Mouse (Mus musculus) macrophage (primary cell): ENCODE results near the gene Ugt1a6a. TPM values are rescaled to one million over a fixed set of nuclear protein-coding genes. Genes with fewer than 3 reads are reported as not detected.

Experiments
- H3K27ac ChIP-seq: fragments of 350-480 bp; formaldehyde crosslinking; 2 replicates; pipeline ENCODE4 v1.9.0; 2021
- H3K36me3 ChIP-seq: fragments of 350-480 bp; formaldehyde crosslinking; 2 replicates; pipeline ENCODE4 v1.9.0; 2021; ENCODE audit errors: inconsistent target
- H3K4me3 ChIP-seq: fragments of 350-480 bp; formaldehyde crosslinking; 2 replicates; pipeline ENCODE4 v1.9.0; 2021; ENCODE audit errors: inconsistent target
- H3K79me2 ChIP-seq: fragments of 350-480 bp; formaldehyde crosslinking; 2 replicates; pipeline ENCODE4 v1.9.0; 2021; ENCODE audit errors: inconsistent target
- WGBS: methylation state at CpG from one replicate; pipeline ENCODE4 v1.1.7; 2026; ENCODE audit warnings: inconsistent platforms; ENCODE audit not compliant: missing documents; 5-methylcytosine and 5-hydroxymethylcytosine counted together
- polyA plus RNA-seq: library from polyadenylated mRNA; stranded (reverse); fragments of 250-400 nt; gene quantifications from 3 replicates; pipeline ENCODE4 v1.2.4, GENCODE M21; 2018; ENCODE audit warnings: inconsistent platforms

The Ugt1a6a gene
- polyA plus RNA-seq, 1 experiment from 2014 or later: 2.5 TPM

DNA sequence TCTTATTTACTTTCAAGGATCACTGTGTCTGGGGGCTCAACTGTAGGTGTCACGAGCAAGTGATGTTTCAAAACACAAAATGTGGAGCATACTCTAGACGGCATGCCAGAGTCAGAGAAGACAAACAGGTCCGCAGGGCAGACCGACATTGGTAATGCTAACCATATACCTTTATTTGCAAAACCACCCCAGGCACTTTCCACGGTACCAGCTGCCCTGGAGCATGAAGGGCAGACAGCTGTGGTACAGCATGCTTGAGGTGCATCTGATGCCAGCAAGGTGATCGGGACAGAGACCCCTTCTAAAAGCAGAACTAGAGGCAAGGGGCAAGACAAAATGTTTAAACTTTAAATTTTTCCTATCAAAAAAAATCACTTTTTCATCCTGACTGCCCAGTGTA, 128.4 kb downstream of the Ugt1a6a start:
- Histone ChIP-seq H3K36me3 (peaks cover 54% of the 10 kb centered on the region), H3K27ac (no peak overlapping the region), H3K79me2 (no peaks in the 10 kb centered on the region), H3K4me3 (no peak overlapping the region)
- 73% methylated on average over 6 of the region's 6 CpGs for WGBS

DNA sequence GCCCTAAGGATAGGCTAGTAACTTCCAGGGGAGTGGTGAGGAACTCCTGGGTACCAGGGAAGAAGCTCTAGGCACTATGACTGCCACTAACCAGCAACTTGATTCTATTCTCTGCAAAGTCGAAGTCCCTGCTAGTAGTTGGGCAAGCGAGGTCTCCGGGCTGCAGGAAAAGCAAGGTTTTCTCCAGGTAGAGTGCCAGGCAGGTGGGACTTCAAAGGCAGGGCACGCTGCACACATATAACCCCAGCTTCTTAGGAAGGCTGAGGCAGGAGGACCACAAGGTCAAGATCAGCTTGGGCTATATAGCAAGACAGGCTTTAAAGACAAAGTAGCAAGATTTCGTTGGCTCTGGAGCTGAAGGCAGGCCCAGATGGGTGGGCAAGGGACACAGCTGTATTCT, 129.2 kb downstream of the Ugt1a6a start:
- 92% methylated on average over 5 of the region's 5 CpGs for WGBS
- H3K79me2 ChIP-seq: no peaks in the 10 kb centered on the region
- H3K4me3 ChIP-seq: no peak overlapping the region
- peaks cover 62% of the 10 kb centered on the region for H3K36me3 ChIP-seq
- H3K27ac ChIP-seq: no peak overlapping the region

DNA sequence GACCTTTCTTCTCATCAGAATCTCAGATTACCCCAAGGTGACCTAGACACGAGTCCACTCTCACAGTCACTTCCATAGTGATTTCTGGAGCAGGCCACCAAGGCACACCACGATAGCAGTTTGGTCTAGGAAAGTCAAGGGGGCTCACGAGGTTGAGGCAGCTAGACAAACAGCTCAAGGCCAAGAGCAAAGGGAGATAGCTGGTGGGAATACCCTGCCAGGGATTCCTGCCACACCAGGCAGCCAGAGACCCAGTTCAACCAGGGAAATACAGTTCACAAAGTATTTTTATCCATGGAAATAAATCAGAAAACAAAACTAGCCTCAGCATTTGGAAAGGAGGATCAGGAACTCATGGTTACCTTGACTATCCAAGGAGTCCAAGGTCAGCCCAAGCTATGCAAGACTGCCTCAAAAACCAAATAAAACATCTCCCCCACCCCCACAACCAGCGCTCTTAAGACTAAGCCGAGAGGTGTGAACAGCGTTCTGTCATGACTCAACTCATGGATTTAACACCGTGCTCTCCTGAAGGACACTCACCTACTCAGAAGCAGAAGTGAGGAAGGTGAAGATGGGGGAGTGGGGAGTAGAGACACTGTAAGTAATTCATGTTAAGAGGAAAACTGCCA, 129.7 kb downstream of the Ugt1a6a start:
- WGBS: 93% methylated on average over 7 of the region's 7 CpGs
- Histone ChIP-seq H3K27ac (no peak overlapping the region), H3K79me2 (no peaks in the 10 kb centered on the region), H3K36me3 (peaks cover 68% of the 10 kb centered on the region), H3K4me3 (no peak overlapping the region)

DNA sequence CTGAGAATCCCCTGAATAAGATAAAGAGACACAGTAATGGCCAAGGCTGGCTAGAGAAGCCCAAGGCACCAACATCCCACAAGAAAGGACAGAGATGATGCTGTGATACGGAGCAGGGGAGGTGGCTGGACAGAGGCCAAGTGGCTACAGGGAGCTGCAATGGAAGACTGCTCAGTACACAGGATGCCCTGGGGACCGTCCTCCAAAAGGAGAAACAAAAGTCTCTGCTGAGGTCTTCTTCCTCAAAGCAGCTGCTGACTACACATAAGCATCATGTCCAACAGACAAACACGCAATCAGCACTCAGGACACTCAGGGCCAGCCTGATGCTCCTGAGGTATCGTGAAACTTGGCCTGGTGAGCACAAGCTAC, 130.2 kb downstream of the Ugt1a6a start:
- H3K79me2 ChIP-seq: no peaks in the 10 kb centered on the region
- H3K36me3 ChIP-seq: peaks cover 73% of the 10 kb centered on the region
- H3K27ac ChIP-seq: no peak overlapping the region
- H3K4me3 ChIP-seq: no peak overlapping the region
- 75% methylated on average over 4 of the region's 4 CpGs for WGBS

DNA sequence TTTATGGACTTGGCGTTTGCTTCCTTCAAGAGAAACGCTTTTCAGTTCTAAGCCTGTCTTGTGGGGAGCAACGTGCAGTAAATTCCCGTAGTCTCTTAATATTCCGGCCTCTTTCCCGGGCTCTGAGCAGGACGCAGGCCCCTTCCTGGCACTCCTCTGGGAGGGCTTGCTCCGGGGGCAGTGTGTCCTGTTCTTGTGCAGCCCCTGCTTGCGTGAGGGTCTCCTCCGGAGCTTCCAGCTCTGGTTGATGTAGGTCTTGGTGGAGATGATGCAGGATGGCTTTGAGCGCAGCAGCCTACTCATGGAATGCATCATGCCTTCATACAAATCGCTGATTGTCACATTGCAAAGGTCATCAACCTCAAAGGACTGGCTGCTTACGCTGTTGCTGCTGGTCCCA, 131.5 kb downstream of the Ugt1a6a start:
- H3K36me3 ChIP-seq: peaks cover 75% of the 10 kb centered on the region
- H3K79me2 ChIP-seq: no peaks in the 10 kb centered on the region
- H3K27ac ChIP-seq: no peak overlapping the region
- no peak overlapping the region for H3K4me3 ChIP-seq
- WGBS: 86% methylated on average over 13 of the region's 13 CpGs

DNA sequence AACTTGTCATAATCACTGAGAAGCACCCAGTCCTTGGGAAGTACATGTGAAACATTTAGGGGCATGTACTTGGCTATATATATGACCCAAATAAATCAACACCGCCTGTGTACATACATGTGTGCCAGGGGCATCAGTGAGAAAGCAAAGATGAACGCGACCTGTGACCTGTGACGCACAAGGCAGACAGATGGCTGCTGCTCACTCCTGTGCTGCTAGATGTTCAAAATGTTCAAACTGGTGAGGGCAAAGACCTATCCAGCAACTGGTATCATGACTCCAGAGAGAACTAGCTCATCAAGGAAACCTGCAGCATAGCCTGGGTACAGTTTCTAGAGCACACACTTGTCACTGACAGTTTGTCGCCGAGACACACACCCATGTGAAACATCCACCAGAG, 132.9 kb downstream of the Ugt1a6a start:
- Histone ChIP-seq H3K4me3 (no peak overlapping the region), H3K27ac (no peak overlapping the region), H3K36me3 (peaks cover 75% of the 10 kb centered on the region), H3K79me2 (no peaks in the 10 kb centered on the region)
- WGBS: 95% methylated on average over 6 of the region's 6 CpGs

DNA sequence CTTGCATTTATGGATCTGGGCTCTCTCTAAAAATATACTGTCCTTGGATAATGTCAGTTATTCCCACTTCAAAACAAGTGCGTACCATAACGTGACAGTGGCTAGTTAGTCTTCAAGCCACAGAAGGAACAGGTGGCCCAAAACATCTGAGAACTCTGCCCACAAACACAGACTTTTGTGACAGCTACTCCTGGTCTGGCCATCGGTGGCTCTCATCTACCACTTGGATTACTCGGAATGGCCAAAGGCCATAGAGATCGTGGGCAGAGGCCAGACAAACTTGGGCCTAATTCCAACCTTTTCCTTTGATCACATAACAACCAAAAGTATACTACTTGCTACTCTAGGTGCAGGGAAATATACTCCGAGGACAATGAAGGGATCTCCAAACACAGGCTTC, 133.5 kb downstream of the Ugt1a6a start:
- H3K79me2 ChIP-seq: no peaks in the 10 kb centered on the region
- 85% methylated on average over 6 of the region's 6 CpGs for WGBS
- H3K4me3 ChIP-seq: no peak overlapping the region
- peaks cover 75% of the 10 kb centered on the region for H3K36me3 ChIP-seq
- no peak overlapping the region for H3K27ac ChIP-seq

Other genes with a start within 250 kb of the Ugt1a6a start
- 8.1 to 11.4 TPM (median 11.0 TPM) in 3 replicates for gene Usp40, start 126.3 kb upstream of the Ugt1a6a start, polyA plus RNA-seq
- not detected in 3 replicates for gene Ugt1a10, start 79.4 kb upstream of the Ugt1a6a start, polyA plus RNA-seq
- 0.10 TPM in 1 of 3 replicates, not detected in the others for gene Ugt1a9, start 64.0 kb upstream of the Ugt1a6a start, polyA plus RNA-seq
- gene Ugt1a8, start 47.0 kb upstream of the Ugt1a6a start, polyA plus RNA-seq: not detected in 3 replicates
- 92.6 to 134 TPM (median 101 TPM) in 3 replicates for gene Ugt1a7c, start 39.7 kb upstream of the Ugt1a6a start, polyA plus RNA-seq
- gene Ugt1a6b, start 31.6 kb upstream of the Ugt1a6a start, polyA plus RNA-seq: 0.21 to 0.37 TPM (median 0.30 TPM) in 3 replicates
- gene Ugt1a5, start 31.2 kb downstream of the Ugt1a6a start, polyA plus RNA-seq: not detected in 3 replicates
- 0.14 TPM in 1 of 3 replicates, not detected in the others for gene Ugt1a2, start 65.8 kb downstream of the Ugt1a6a start, polyA plus RNA-seq
- gene Dnajb3, start 71.0 kb downstream of the Ugt1a6a start, polyA plus RNA-seq: not detected in 3 replicates
- 0.32 TPM in 1 of 3 replicates, not detected in the others for gene Ugt1a1, start 77.2 kb downstream of the Ugt1a6a start, polyA plus RNA-seq
- gene Mroh2a, start 92.2 kb downstream of the Ugt1a6a start, polyA plus RNA-seq: 0.04 to 0.31 TPM (median 0.22 TPM) in 3 replicates
- 11.5 to 23.0 TPM (median 11.6 TPM) in 3 replicates for gene Hjurp, start 142.8 kb downstream of the Ugt1a6a start, polyA plus RNA-seq
- not detected in 3 replicates for gene Trpm8, start 142.9 kb downstream of the Ugt1a6a start, polyA plus RNA-seq